Mouse (Mus musculus) CD4-positive naive resting alpha-beta T cell, adult 76 days (primary cell): ENCODE data around the gene Cyp2ab1. TPM values are rescaled to one million over a fixed set of nuclear protein-coding genes. Genes with fewer than 3 reads are reported as not detected.

Experiments used
- total RNA-seq: library from RNA; stranded (reverse); gene quantifications from one replicate; pipeline ENCODE4 v1.2.4, GENCODE M21; 2023

The Cyp2ab1 gene
- not detected for total RNA-seq

GRCm38 (mm10) chr16:20325286-20325685, at the start of gene Cyp2ab1:
Cyp2ab1 (minus strand) TSS chr16:20325404.

GRCm38 (mm10) chr16:20301770-20302649, 23.2 kb downstream of the Cyp2ab1 start, which contains the start of gene Parl:
Parl (minus strand) TSS chr16:20302387.

Other genes starting within 250 kb of the Cyp2ab1 start
- 277 TPM for gene Klhl24, start 227.9 kb downstream of the Cyp2ab1 start, total RNA-seq
- gene Yeats2, start 184.3 kb downstream of the Cyp2ab1 start, total RNA-seq: 89.6 TPM
- gene Map6d1, start 84.0 kb downstream of the Cyp2ab1 start, total RNA-seq: not detected
- gene Parl, start 23.0 kb downstream of the Cyp2ab1 start, total RNA-seq: 78.7 TPM
- 64.7 TPM for gene Abcc5, start 101.0 kb upstream of the Cyp2ab1 start, total RNA-seq
- gene Eif2b5, start 173.4 kb upstream of the Cyp2ab1 start, total RNA-seq: 42.3 TPM
- 33.0 TPM for gene Dvl3, start 191.6 kb upstream of the Cyp2ab1 start, total RNA-seq
- gene Ap2m1, start 210.1 kb upstream of the Cyp2ab1 start, total RNA-seq: 157 TPM
- gene Abcf3, start 223.2 kb upstream of the Cyp2ab1 start, total RNA-seq: 106 TPM